Mouse (Mus musculus): ENCODE results near the gene Sult2b1.

DNA sequence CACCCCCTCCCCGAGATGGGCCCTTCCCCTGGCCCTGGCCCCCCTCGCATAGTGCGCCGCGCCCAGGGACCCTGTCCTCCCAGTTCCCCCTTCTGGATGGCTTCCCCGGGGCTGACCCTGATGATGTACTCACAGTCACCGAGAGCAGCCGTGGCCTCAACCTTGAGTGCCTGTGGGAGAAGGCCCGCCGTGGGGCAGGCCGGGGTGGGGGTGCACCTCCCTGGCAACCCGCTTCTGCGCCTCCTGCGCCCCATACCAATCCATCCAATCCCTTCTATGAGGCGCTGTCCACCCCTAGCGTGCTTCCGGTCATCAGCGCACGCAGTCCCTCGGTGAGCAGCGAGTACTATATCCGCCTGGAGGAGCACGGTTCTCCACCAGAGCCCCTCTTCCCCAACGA, 8.8 kb upstream of the Sult2b1 start:
- TF ChIP-seq CTCF (IDR thresholded peaks at IDR 0.05; ENCODE audit: borderline replicate concordance, extremely low read depth, insufficient read depth, insufficient read length): no peak
- TF ChIP-seq POLR2A (IDR thresholded peaks at IDR 0.05; ENCODE audit: borderline replicate concordance, extremely low read depth, insufficient read depth, insufficient read length, poor library complexity, severe bottlenecking): no peak
